Mouse (Mus musculus): ENCODE measurements around the gene Magohb.

Magohb gene

DNA sequence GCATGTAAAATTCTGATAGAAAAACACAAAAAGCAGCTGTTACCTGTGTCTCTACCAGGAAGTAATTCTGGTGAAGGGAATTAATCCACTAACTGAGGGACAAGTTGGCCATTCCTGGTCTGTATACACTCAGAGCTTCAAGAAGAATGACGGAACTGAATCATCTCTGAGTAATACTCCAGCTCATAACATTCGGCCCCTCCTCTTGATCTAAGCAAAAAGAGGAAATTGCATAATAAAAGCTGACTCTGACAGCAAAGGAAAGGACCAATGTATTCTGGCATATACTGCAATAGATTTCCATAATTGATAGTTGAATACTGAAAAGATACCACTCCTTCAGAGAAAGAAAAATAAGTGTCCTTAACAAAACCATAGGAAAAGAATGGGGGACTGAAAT is 45.8 kb downstream of the Magohb start, which contains the start of gene Klra2:
Gene Klra2 (minus strand): TSS at position 157 of the 400 bp plus-strand sequence.
- DNase-seq = no peak

DNA sequence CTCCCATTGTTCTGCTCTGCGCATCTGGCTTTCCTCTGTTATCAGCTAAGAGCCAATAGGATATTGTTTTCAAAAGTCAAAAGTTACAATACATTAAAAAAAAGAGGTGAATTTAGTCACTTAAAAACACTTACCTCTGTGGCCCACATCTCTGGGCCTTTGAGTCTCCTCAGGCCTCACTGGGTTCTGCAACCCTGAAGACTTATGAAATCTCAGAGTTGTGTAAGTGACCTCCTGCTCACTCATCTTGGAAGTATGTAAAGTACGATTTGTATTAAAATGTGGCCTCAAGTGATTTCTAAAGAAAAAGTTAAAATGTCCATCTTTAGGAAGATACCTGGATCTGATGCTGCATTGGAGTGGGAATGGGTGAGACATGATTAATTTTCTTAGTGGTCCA is 48.0 kb downstream of the Magohb start:
- DNase-seq = no peak

Measured in cerebellum, postnatal 25 days (tissue).